Mouse (Mus musculus): ENCODE measurements around the gene Mrps33. TPM values are rescaled to one million over a fixed set of nuclear protein-coding genes. Genes with fewer than 3 reads are reported as not detected.

Mrps33 gene
- polyA plus RNA-seq, 1 experiment, result 131 TPM

GRCm38 (mm10) chr6:39781766-39782530 is 28.8 kb downstream of the Mrps33 start:
- no peaks in the 10 kb centered on the region for H3K4me1 ChIP-seq (ENCODE audit: control insufficient read depth, insufficient read depth, low read length)
- TF ChIP-seq CTCF (IDR thresholded peaks at IDR 0.05; ENCODE audit: borderline replicate concordance, insufficient read depth, low read length), result no peak
- no peak for TF ChIP-seq POLR2A (IDR thresholded peaks at IDR 0.05; ENCODE audit: low read depth, low read length)

GRCm38 (mm10) chr6:39780857-39781666 is 29.7 kb downstream of the Mrps33 start:
- H3K4me3 ChIP-seq (ENCODE audit: insufficient read depth, low read length), result no peak overlapping the region
- TF ChIP-seq CTCF (IDR thresholded peaks at IDR 0.05; ENCODE audit: borderline replicate concordance, insufficient read depth, low read length) (no peak), POLR2A (IDR thresholded peaks at IDR 0.05; ENCODE audit: low read depth, low read length) (no peak)
- no peaks in the 10 kb centered on the region for H3K4me1 ChIP-seq (ENCODE audit: control insufficient read depth, insufficient read depth, low read length)
- H3K27ac ChIP-seq (ENCODE audit: insufficient read depth, low read length), result no peak overlapping the region

More at GRCm38 (mm10) chr6:39781766-39782530, 28.8 kb downstream of the Mrps33 start:
- Histone ChIP-seq H3K27ac (ENCODE audit: insufficient read depth, low read length) (no peak overlapping the region), H3K4me3 (ENCODE audit: insufficient read depth, low read length) (no peak overlapping the region)

GRCm38 (mm10) chr6:39778506-39778905 is 32.3 kb downstream of the Mrps33 start:
- H3K27ac ChIP-seq (ENCODE audit: insufficient read depth, low read length), result no peak overlapping the region
- TF ChIP-seq POLR2A (IDR thresholded peaks at IDR 0.05; ENCODE audit: low read depth, low read length) (no peak), CTCF (IDR thresholded peaks at IDR 0.05; ENCODE audit: borderline replicate concordance, insufficient read depth, low read length) (no peak)
- no peak overlapping the region for H3K4me3 ChIP-seq (ENCODE audit: insufficient read depth, low read length)
- H3K4me1 ChIP-seq (ENCODE audit: control insufficient read depth, insufficient read depth, low read length), result no peaks in the 10 kb centered on the region

- no peak for TF ChIP-seq CTCF (IDR thresholded peaks at IDR 0.05; ENCODE audit: borderline replicate concordance, insufficient read depth, low read length)
- TF ChIP-seq POLR2A (IDR thresholded peaks at IDR 0.05; ENCODE audit: low read depth, low read length), result no peak
- no peak overlapping the region for H3K4me3 ChIP-seq (ENCODE audit: insufficient read depth, low read length)
- H3K27ac ChIP-seq (ENCODE audit: insufficient read depth, low read length), result no peak overlapping the region
- no peaks in the 10 kb centered on the region for H3K4me1 ChIP-seq (ENCODE audit: control insufficient read depth, insufficient read depth, low read length)
These were observed 34.5 kb downstream of the Mrps33 start for GRCm38 (mm10) chr6:39776275-39776674.

- TF ChIP-seq POLR2A (IDR thresholded peaks at IDR 0.05; ENCODE audit: low read depth, low read length) (no peak), CTCF (IDR thresholded peaks at IDR 0.05; ENCODE audit: borderline replicate concordance, insufficient read depth, low read length) (no peak)
- no peak overlapping the region for H3K27ac ChIP-seq (ENCODE audit: insufficient read depth, low read length)
- no peak overlapping the region for H3K4me3 ChIP-seq (ENCODE audit: insufficient read depth, low read length)
- H3K4me1 ChIP-seq (ENCODE audit: control insufficient read depth, insufficient read depth, low read length), result no peaks in the 10 kb centered on the region
These were observed 35.8 kb downstream of the Mrps33 start for GRCm38 (mm10) chr6:39775029-39775428.

GRCm38 (mm10) chr6:39757229-39757628 is 53.6 kb downstream of the Mrps33 start:
- no peak overlapping the region for H3K27ac ChIP-seq (ENCODE audit: insufficient read depth, low read length)
- TF ChIP-seq CTCF (IDR thresholded peaks at IDR 0.05; ENCODE audit: borderline replicate concordance, insufficient read depth, low read length) (no peak), POLR2A (IDR thresholded peaks at IDR 0.05; ENCODE audit: low read depth, low read length) (no peak)
- no peak overlapping the region for H3K4me3 ChIP-seq (ENCODE audit: insufficient read depth, low read length)
- H3K4me1 ChIP-seq (ENCODE audit: control insufficient read depth, insufficient read depth, low read length), result no peaks in the 10 kb centered on the region

Other genes with a start within 250 kb of the Mrps33 start
- 10.3 and 11.2 TPM in 2 replicates for gene Adck2, start 237.1 kb downstream of the Mrps33 start, polyA plus RNA-seq (2011; ENCODE audit: insufficient read length, low read depth, missing spikeins)
- not detected in 2 replicates for gene Gm42420, start 225.2 kb downstream of the Mrps33 start, polyA plus RNA-seq (2011; ENCODE audit: insufficient read length, low read depth, missing spikeins)
- gene Ndufb2, start 218.4 kb downstream of the Mrps33 start, polyA plus RNA-seq (2011; ENCODE audit: insufficient read length, low read depth, missing spikeins), result 84.9 and 104 TPM in 2 replicates
- 38.5 and 49.3 TPM in 2 replicates for gene Braf, start 85.5 kb downstream of the Mrps33 start, polyA plus RNA-seq (2011; ENCODE audit: insufficient read length, low read depth, missing spikeins)
- gene Tmem178b, start 62.3 kb upstream of the Mrps33 start, polyA plus RNA-seq (2011; ENCODE audit: insufficient read length, low read depth, missing spikeins), result 0.11 TPM in 1 of 2 replicates, not detected in the other